Mouse (Mus musculus) kidney, embryonic 14.5 days (tissue): ENCODE results near the gene Prkag1. TPM values are rescaled to one million over a fixed set of nuclear protein-coding genes. Genes with fewer than 3 reads are reported as not detected.
A peak's percentile ranks its signal among the peaks of the same experiment; 100 is the strongest.

Experiments used
- ATAC-seq: fragments of 200-750 bp; cut with Nextera tagmentation; 2 replicates; pipeline ENCODE4 v1.8.0; 2017; ENCODE audit warnings: moderate number of reproducible peaks, mild to moderate bottlenecking, moderate TSS enrichment, moderate library complexity; ENCODE audit not compliant: low FRiP score, low TSS enrichment
- H3K27ac ChIP-seq: fragments of 300-500 bp; sonication (generic); 2 replicates; pipeline ENCODE4 v1.5.1; 2014; ENCODE audit warnings: low read depth, mild to moderate bottlenecking, low read length, moderate library complexity, mixed read lengths
- H3K27me3 ChIP-seq: fragments of 300-500 bp; sonication (generic); 2 replicates; pipeline ENCODE4 v1.6.1; 2014; ENCODE audit warnings: mild to moderate bottlenecking, low read length; ENCODE audit not compliant: control insufficient read depth, insufficient read depth
- H3K36me3 ChIP-seq: fragments of 300-500 bp; sonication (generic); 2 replicates; pipeline ENCODE4 v1.6.1; 2014; ENCODE audit warnings: low read length, mixed read lengths; ENCODE audit not compliant: control insufficient read depth, insufficient read depth
- H3K4me1 ChIP-seq: fragments of 300-500 bp; sonication (generic); 2 replicates; pipeline ENCODE4 v1.6.1; 2014; ENCODE audit warnings: low read length, mixed read lengths; ENCODE audit not compliant: control insufficient read depth, insufficient read depth
- H3K4me2 ChIP-seq: fragments of 300-500 bp; sonication (generic); replicated peaks from 2 replicates; pipeline ENCODE4 v1.6.1; 2014; ENCODE audit warnings: low read depth, mild to moderate bottlenecking, low read length
- H3K4me3 ChIP-seq: fragments of 300-500 bp; sonication (generic); 2 replicates; pipeline ENCODE4 v1.5.1; 2014; ENCODE audit warnings: mild to moderate bottlenecking, low read length
- H3K9ac ChIP-seq: fragments of 300-500 bp; sonication (generic); 2 replicates; pipeline ENCODE4 v1.6.1; 2014; ENCODE audit warnings: low read depth, mild to moderate bottlenecking, low read length, moderate library complexity
- H3K9me3 ChIP-seq: fragments of 300-500 bp; sonication (generic); 2 replicates; pipeline ENCODE4 v1.6.1; 2016; ENCODE audit warnings: low read length; ENCODE audit not compliant: control insufficient read depth
- WGBS: fragments of 180-500 bp; shearing (Covaris S2); extraction: QIAGEN DNeasy Blood & Tissue Kit; methylation state at CpG from one replicate; pipeline ENCODE4 v1.1.7; 2014; 5-methylcytosine and 5-hydroxymethylcytosine counted together
- polyA plus RNA-seq: library from polyadenylated mRNA; unstranded; fragments of >200 nt; fragmentation: Nextera tagmentation; extraction: Ambion mirVana; gene quantifications from 2 replicates; pipeline ENCODE4 v1.2.1, GENCODE M21; 2014

The Prkag1 gene
- polyA plus RNA-seq, 1 experiment from 2014 or later: 83.7 TPM

- no peaks in the 10 kb centered on the region for H3K9me3 ChIP-seq
- no peak for ATAC-seq
- no peak overlapping the region for H3K4me2 ChIP-seq
- H3K4me3 ChIP-seq: no peak overlapping the region
- peaks cover 10% of the 10 kb centered on the region for H3K4me1 ChIP-seq
- no peaks in the 10 kb centered on the region for H3K27me3 ChIP-seq
- H3K27ac ChIP-seq: no peak overlapping the region
- no peak overlapping the region for H3K9ac ChIP-seq
- 81% methylated on average over 13 of the region's 13 CpGs for WGBS
- H3K36me3 ChIP-seq: peaks cover 61% of the 10 kb centered on the region
Measured at GRCm38 (mm10) chr15:98834059-98834458, 2.7 kb upstream of the Prkag1 start.

- Histone ChIP-seq H3K4me3 (no peak overlapping the region), H3K4me2 (no peak overlapping the region), H3K9me3 (no peaks in the 10 kb centered on the region), H3K27ac (no peak overlapping the region), H3K9ac (no peak overlapping the region), H3K4me1 (peaks cover 10% of the 10 kb centered on the region), H3K36me3 (peaks cover 53% of the 10 kb centered on the region), H3K27me3 (no peaks in the 10 kb centered on the region)
- 90% methylated on average over 11 of the region's 11 CpGs for WGBS
- ATAC-seq: no peak
Measured at GRCm38 (mm10) chr15:98833281-98833680, 2.0 kb upstream of the Prkag1 start.

- H3K36me3 ChIP-seq: peaks cover 49% of the 10 kb centered on the region
- H3K27me3 ChIP-seq: no peaks in the 10 kb centered on the region
- ATAC-seq: no peak
- peak overlapping the region; percentile 48; the same call in 1 of the 2 replicates for H3K9ac ChIP-seq
- WGBS: 54% methylated on average over 12 of the region's 12 CpGs
- H3K27ac ChIP-seq: peak overlapping the region; percentile 92; the same call in 1 of the 2 replicates
- peak overlapping the region; percentile 44; the same call in 1 of the 2 replicates for H3K4me2 ChIP-seq
- H3K4me3 ChIP-seq: no peak overlapping the region
- no peaks in the 10 kb centered on the region for H3K9me3 ChIP-seq
- H3K4me1 ChIP-seq: peaks cover 10% of the 10 kb centered on the region
Measured at GRCm38 (mm10) chr15:98832161-98833058, 1.1 kb upstream of the Prkag1 start.

- Histone ChIP-seq H3K27me3 (no peaks in the 10 kb centered on the region), H3K4me2 (peak overlapping the region; percentile 44), H3K9ac (peak overlapping the region; percentile 48; the same call in 1 of the 2 replicates), H3K36me3 (peaks cover 41% of the 10 kb centered on the region), H3K27ac (peak overlapping the region; percentile 92), H3K4me3 (peak overlapping the region; percentile 82), H3K9me3 (no peaks in the 10 kb centered on the region), H3K4me1 (peaks cover 10% of the 10 kb centered on the region)
- 13% methylated on average over 9 of the region's 9 CpGs for WGBS
- ATAC-seq: peak; percentile 43
Measured at GRCm38 (mm10) chr15:98831684-98832035, 339 bp upstream of the Prkag1 start.

DNA sequence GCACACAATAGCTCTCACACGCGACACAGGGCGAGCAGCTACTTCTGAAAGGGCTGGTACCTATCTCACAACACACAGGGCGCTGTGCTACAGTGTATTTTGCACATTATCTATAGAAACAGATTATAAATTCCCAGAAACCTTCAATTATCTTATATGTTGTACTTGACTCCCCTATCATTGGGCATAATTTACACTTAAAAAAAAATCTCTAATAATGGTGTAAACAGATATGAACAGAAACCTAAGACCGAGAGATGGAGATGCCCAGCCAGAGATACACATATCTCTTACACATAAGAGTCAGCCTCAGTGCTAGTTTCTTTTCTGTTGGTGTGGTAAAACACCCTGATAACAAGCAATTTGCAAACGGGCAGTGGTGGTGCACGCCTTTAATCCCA is 3.7 kb downstream of the Prkag1 start:
- Histone ChIP-seq H3K27ac (no peak overlapping the region), H3K9me3 (no peaks in the 10 kb centered on the region), H3K9ac (no peak overlapping the region), H3K27me3 (no peaks in the 10 kb centered on the region), H3K4me2 (no peak overlapping the region), H3K36me3 (peaks cover 31% of the 10 kb centered on the region; the same call in 1 of the 2 replicates), H3K4me1 (peaks cover 10% of the 10 kb centered on the region), H3K4me3 (no peak overlapping the region)
- 91% methylated on average over 7 of the region's 7 CpGs for WGBS
- no peak for ATAC-seq

GRCm38 (mm10) chr15:98823434-98823833 is 7.9 kb downstream of the Prkag1 start:
- no peak overlapping the region for H3K4me2 ChIP-seq
- H3K27me3 ChIP-seq: no peaks in the 10 kb centered on the region
- H3K36me3 ChIP-seq: peaks cover 49% of the 10 kb centered on the region; the same call in 1 of the 2 replicates
- H3K27ac ChIP-seq: no peak overlapping the region
- no peaks in the 10 kb centered on the region for H3K9me3 ChIP-seq
- H3K9ac ChIP-seq: no peak overlapping the region
- no peaks in the 10 kb centered on the region for H3K4me1 ChIP-seq
- no peak for ATAC-seq
- WGBS: 70% methylated on average over 3 of the region's 3 CpGs
- no peak overlapping the region for H3K4me3 ChIP-seq

DNA sequence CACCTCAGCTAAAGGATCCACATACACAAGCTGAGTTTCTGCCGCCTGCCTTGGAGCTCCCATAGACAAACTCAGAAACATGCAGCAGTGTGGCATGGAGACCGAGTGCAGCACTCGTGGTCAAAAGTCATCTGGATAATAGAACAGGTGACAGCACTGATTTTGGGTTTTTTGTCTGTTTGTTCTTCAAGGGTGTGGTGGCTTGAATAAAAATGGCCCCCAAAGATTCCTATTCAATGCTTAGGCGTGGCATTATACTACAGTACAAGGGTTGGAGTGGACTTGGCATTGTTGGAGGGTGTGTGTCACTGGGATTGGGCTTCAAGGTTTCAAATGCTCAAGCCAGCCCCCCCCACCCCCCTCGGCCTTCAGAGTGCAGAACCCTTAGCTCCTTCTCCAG is 9.2 kb downstream of the Prkag1 start:
- Histone ChIP-seq H3K4me3 (no peak overlapping the region), H3K36me3 (peaks cover 44% of the 10 kb centered on the region; the same call in 1 of the 2 replicates), H3K4me1 (no peaks in the 10 kb centered on the region), H3K9ac (no peak overlapping the region), H3K27me3 (no peaks in the 10 kb centered on the region), H3K9me3 (no peaks in the 10 kb centered on the region), H3K4me2 (no peak overlapping the region), H3K27ac (no peak overlapping the region)
- ATAC-seq: no peak
- 92% methylated on average over 5 of the region's 5 CpGs for WGBS

DNA sequence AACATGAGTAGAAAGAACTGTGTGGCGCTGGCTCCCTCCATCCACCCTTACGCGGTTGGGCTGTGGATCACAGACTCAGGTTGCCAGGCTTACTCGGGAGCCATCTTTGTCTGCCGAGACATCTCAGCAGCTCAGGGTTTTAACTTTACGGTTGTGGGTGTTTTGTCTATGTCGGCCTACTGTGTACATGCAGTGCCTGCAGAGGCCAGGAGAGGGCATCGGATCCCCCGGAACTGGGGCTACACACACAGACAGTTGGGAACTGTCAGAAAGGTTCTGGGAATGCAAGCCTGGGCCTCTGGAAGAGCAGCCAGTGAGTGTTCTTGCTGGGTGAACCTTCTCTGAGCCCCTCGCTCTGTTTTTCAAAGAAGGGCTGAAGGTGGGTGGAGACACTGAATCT is 9.9 kb downstream of the Prkag1 start:
- no peak overlapping the region for H3K4me2 ChIP-seq
- H3K27me3 ChIP-seq: no peaks in the 10 kb centered on the region
- H3K9ac ChIP-seq: no peak overlapping the region
- no peak overlapping the region for H3K27ac ChIP-seq
- H3K9me3 ChIP-seq: no peaks in the 10 kb centered on the region
- H3K36me3 ChIP-seq: peaks cover 50% of the 10 kb centered on the region; the same call in 1 of the 2 replicates
- H3K4me1 ChIP-seq: no peaks in the 10 kb centered on the region
- ATAC-seq: no peak
- 42% methylated on average over 10 of the region's 10 CpGs for WGBS
- H3K4me3 ChIP-seq: no peak overlapping the region

DNA sequence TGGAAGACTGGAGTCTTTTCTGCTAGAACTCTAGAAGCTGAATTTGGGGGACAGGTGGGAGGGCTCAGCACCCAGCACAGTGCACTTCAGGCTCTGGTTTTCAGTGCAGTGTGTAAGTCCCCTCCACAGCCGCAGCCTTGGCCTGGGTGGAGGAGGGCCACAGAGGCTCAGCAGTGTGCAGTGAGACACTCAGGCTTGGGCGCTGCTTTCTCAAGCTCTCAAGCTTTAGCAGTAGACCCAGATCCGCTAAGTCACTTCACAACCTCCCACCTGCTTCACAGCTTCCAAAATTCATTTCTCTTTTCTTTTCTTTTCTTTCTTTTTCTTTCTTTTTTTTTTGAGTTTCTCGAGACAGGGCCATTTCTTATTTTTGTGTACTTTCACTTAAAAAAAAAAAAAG is 10.4 kb downstream of the Prkag1 start:
- Histone ChIP-seq H3K27me3 (no peaks in the 10 kb centered on the region), H3K9ac (no peak overlapping the region), H3K4me2 (no peak overlapping the region), H3K36me3 (peaks cover 52% of the 10 kb centered on the region; the same call in 1 of the 2 replicates), H3K27ac (no peak overlapping the region), H3K4me3 (no peak overlapping the region), H3K4me1 (no peaks in the 10 kb centered on the region), H3K9me3 (no peaks in the 10 kb centered on the region)
- 90% methylated on average over 4 of the region's 4 CpGs for WGBS
- no peak for ATAC-seq
